Mouse (Mus musculus) E14TG2a.4 (cell line): Measurements from ENCODE around the gene Myo5a.

Source experiments
- CTCF ChIP-seq: conservative IDR thresholded peaks from 2 replicates; pipeline ENCODE4 v1.5.1; 2014; ENCODE audit warnings: low read length
- NANOG ChIP-seq: IDR thresholded peaks from 2 replicates; pipeline ENCODE4 v1.6.1; 2014; ENCODE audit warnings: borderline replicate concordance, low read length, mixed read lengths

GRCm38 (mm10) chr9:75022546-75022945 lies 48.3 kb upstream of the Myo5a start:
- TF ChIP-seq CTCF: no peak
- no peak for TF ChIP-seq NANOG
